Mouse (Mus musculus) fat pad, adult 2 months (tissue): ENCODE results near the gene Btd.
"Not testable (repeated sequence)": the region's sequence is repeated elsewhere in the genome, so short reads cannot be mapped to it uniquely, and the experiment has no call there.

ENCODE experiments used
- DNase-seq: peaks from one replicate; pipeline ENCODE4 v3.0.0-alpha.2; 2011; ENCODE audit warnings: low read depth, low spot score; ENCODE audit errors: extremely low read depth

Btd gene

GRCm38 (mm10) chr14:31640890-31641505 lies at the start of gene Btd, which contains the start of gene Hacl1:
Gene Btd (plus strand): TSS chr14:31641028.
Gene Hacl1 (minus strand): TSS chr14:31641286.
- peak; percentile 64 for DNase-seq

GRCm38 (mm10) chr14:31591243-31591642 lies 49.6 kb upstream of the Btd start, which contains the start of gene Colq:
Gene Colq (minus strand): TSS chr14:31591343.
- DNase-seq = no peak

- no peak for DNase-seq
Observed at GRCm38 (mm10) chr14:31593036-31593435, 47.8 kb upstream of the Btd start.

- no peak for DNase-seq
Observed at GRCm38 (mm10) chr14:31594693-31595092, 46.1 kb upstream of the Btd start.

GRCm38 (mm10) chr14:31596408-31596807 lies 44.4 kb upstream of the Btd start:
- no peak for DNase-seq

GRCm38 (mm10) chr14:31597446-31597845 lies 43.4 kb upstream of the Btd start:
- no peak for DNase-seq

GRCm38 (mm10) chr14:31601908-31602615 lies 38.8 kb upstream of the Btd start:
- no peak for DNase-seq

GRCm38 (mm10) chr14:31602616-31602979 lies 38.2 kb upstream of the Btd start:
- DNase-seq = not testable (repeated sequence)

- no peak for DNase-seq
Observed at GRCm38 (mm10) chr14:31604916-31605315, 35.9 kb upstream of the Btd start.

GRCm38 (mm10) chr14:31605514-31605913 lies 35.3 kb upstream of the Btd start:
- no peak for DNase-seq

GRCm38 (mm10) chr14:31611986-31612385 lies 28.8 kb upstream of the Btd start:
- DNase-seq = no peak

- DNase-seq = no peak
Observed at GRCm38 (mm10) chr14:31613671-31614070, 27.2 kb upstream of the Btd start.

- DNase-seq = no peak
Observed at GRCm38 (mm10) chr14:31617204-31617603, 23.6 kb upstream of the Btd start.

- no peak for DNase-seq
Observed at GRCm38 (mm10) chr14:31617997-31618396, 22.8 kb upstream of the Btd start.

GRCm38 (mm10) chr14:31620591-31621223 lies 20.1 kb upstream of the Btd start:
- no peak for DNase-seq

GRCm38 (mm10) chr14:31622748-31623147 lies 18.1 kb upstream of the Btd start:
- DNase-seq = peak; percentile 65

- DNase-seq = no peak
Observed at GRCm38 (mm10) chr14:31630677-31631076, 10.2 kb upstream of the Btd start.

- no peak for DNase-seq
Observed at GRCm38 (mm10) chr14:31640346-31640889, 410 bp upstream of the Btd start, which contains the start of gene Gm49387. Gene Gm49387 (minus strand): TSS chr14:31640878.

GRCm38 (mm10) chr14:31641506-31642155 lies 803 bp downstream of the Btd start:
- DNase-seq = no peak

- DNase-seq = peak; percentile 69
Observed at GRCm38 (mm10) chr14:31644183-31644830, 3.5 kb downstream of the Btd start.
